Mouse (Mus musculus) embryonic facial prominence, embryonic 10.5 days (tissue): ENCODE measurements around the gene Efcab14. TPM values are rescaled to one million over a fixed set of nuclear protein-coding genes. Genes with fewer than 3 reads are reported as not detected.

Experiments
- DNase-seq: peaks from one replicate; pipeline ENCODE4 v3.0.0-alpha.2; 2017; ENCODE audit warnings: low spot score
- H3K27ac ChIP-seq: fragments of 300-500 bp; sonication (generic); replicated peaks from 2 replicates; pipeline ENCODE4 v1.5.1; 2016; ENCODE audit warnings: mild to moderate bottlenecking
- H3K27me3 ChIP-seq: fragments of 300-500 bp; sonication (generic); replicated peaks from 2 replicates; pipeline ENCODE4 v1.6.1; 2016; ENCODE audit warnings: low read depth, mild to moderate bottlenecking; ENCODE audit not compliant: poor library complexity, severe bottlenecking
- H3K36me3 ChIP-seq: fragments of 300-500 bp; sonication (generic); replicated peaks from 2 replicates; pipeline ENCODE4 v1.6.1; 2016; ENCODE audit warnings: mild to moderate bottlenecking, moderate library complexity
- H3K4me1 ChIP-seq: fragments of 300-500 bp; sonication (generic); 2 replicates; pipeline ENCODE4 v1.6.1; 2016
- H3K4me3 ChIP-seq: fragments of 300-500 bp; sonication (generic); 2 replicates; pipeline ENCODE4 v1.5.1; 2016; ENCODE audit warnings: mild to moderate bottlenecking, moderate library complexity
- H3K9me3 ChIP-seq: fragments of 300-500 bp; sonication (generic); 2 replicates; pipeline ENCODE4 v1.6.1; 2016; ENCODE audit warnings: mild to moderate bottlenecking
- WGBS: fragments of 180-500 bp; shearing (Covaris S2); methylation state at CpG from one replicate; pipeline ENCODE4 v1.1.7; 2016; 5-methylcytosine and 5-hydroxymethylcytosine counted together
- polyA plus RNA-seq: library from polyadenylated mRNA; unstranded; fragments of >200 nt; fragmentation: Nextera tagmentation; extraction: Ambion mirVana; gene quantifications from 2 replicates; pipeline ENCODE4 v1.2.1, GENCODE M21; 2016

The Efcab14 gene
- polyA plus RNA-seq = 33.5 and 34.2 TPM in 2 replicates

GRCm38 (mm10) chr4:115737551-115738041, at the start of gene Efcab14:
TSS of gene Efcab14 (plus strand) at chr4:115737744.
- under 1% methylated on average over 45 of the region's 45 CpGs for WGBS
- H3K27ac ChIP-seq = peak within 1 kb of the TSS; percentile 91

GRCm38 (mm10) chr4:115701468-115701867, 36.1 kb upstream of the Efcab14 start:
- WGBS = 73% methylated on average over 3 of the region's 3 CpGs
- no peaks in the 10 kb centered on the region for H3K36me3 ChIP-seq
- no peaks in the 10 kb centered on the region for H3K4me1 ChIP-seq
- H3K27ac ChIP-seq = no peak overlapping the region
- no peaks in the 10 kb centered on the region for H3K27me3 ChIP-seq
- H3K4me3 ChIP-seq = no peak overlapping the region
- no peak for DNase-seq
- no peaks in the 10 kb centered on the region for H3K9me3 ChIP-seq

More at GRCm38 (mm10) chr4:115737551-115738041, at the start of gene Efcab14:
- Histone ChIP-seq H3K4me1 (peaks cover 20% of the 10 kb centered on the region), H3K27me3 (peaks cover 8% of the 10 kb centered on the region; the same call in 1 of the 2 replicates), H3K4me3 (peak within 1 kb of the TSS; percentile 82), H3K9me3 (no peaks in the 10 kb centered on the region), H3K36me3 (peaks cover 27% of the 10 kb centered on the region)
- peak; percentile 100 for DNase-seq

GRCm38 (mm10) chr4:115703927-115704505, 33.5 kb upstream of the Efcab14 start:
- DNase-seq = no peak
- 79% methylated on average over 2 of the region's 2 CpGs for WGBS
- no peaks in the 10 kb centered on the region for H3K27me3 ChIP-seq
- H3K9me3 ChIP-seq = no peaks in the 10 kb centered on the region
- no peak overlapping the region for H3K4me3 ChIP-seq
- H3K27ac ChIP-seq = no peak overlapping the region
- H3K4me1 ChIP-seq = peaks cover under 1% of the 10 kb centered on the region
- no peaks in the 10 kb centered on the region for H3K36me3 ChIP-seq

GRCm38 (mm10) chr4:115708974-115709593, 28.5 kb upstream of the Efcab14 start:
- peak; percentile 45 for DNase-seq
- no peak overlapping the region for H3K27ac ChIP-seq
- H3K4me3 ChIP-seq = peak overlapping the region; percentile 21
- H3K27me3 ChIP-seq = no peaks in the 10 kb centered on the region
- 46% methylated on average over 13 of the region's 13 CpGs for WGBS
- H3K9me3 ChIP-seq = no peaks in the 10 kb centered on the region
- H3K36me3 ChIP-seq = no peaks in the 10 kb centered on the region
- peaks cover 14% of the 10 kb centered on the region for H3K4me1 ChIP-seq

GRCm38 (mm10) chr4:115709792-115710418, 27.6 kb upstream of the Efcab14 start:
- Histone ChIP-seq H3K27ac (peak overlapping the region; percentile 49; the same call in 1 of the 2 replicates), H3K4me3 (peak overlapping the region; percentile 38)

GRCm38 (mm10) chr4:115728721-115729120, 8.8 kb upstream of the Efcab14 start:
- no peaks in the 10 kb centered on the region for H3K9me3 ChIP-seq
- H3K27me3 ChIP-seq = no peaks in the 10 kb centered on the region
- H3K36me3 ChIP-seq = no peaks in the 10 kb centered on the region
- H3K27ac ChIP-seq = no peak overlapping the region
- no peak overlapping the region for H3K4me3 ChIP-seq
- H3K4me1 ChIP-seq = no peaks in the 10 kb centered on the region; the same call in 1 of the 2 replicates
- peak; percentile 79 for DNase-seq
- WGBS = 16% methylated on average over 5 of the region's 5 CpGs

More at GRCm38 (mm10) chr4:115709792-115710418, 27.6 kb upstream of the Efcab14 start:
- Histone ChIP-seq H3K27me3 (no peaks in the 10 kb centered on the region), H3K36me3 (no peaks in the 10 kb centered on the region), H3K4me1 (peaks cover 14% of the 10 kb centered on the region), H3K9me3 (no peaks in the 10 kb centered on the region)
- peak; percentile 89 for DNase-seq
- WGBS = 12% methylated on average over 13 of the region's 13 CpGs

- WGBS = 24% methylated on average over 7 of the region's 7 CpGs
- H3K36me3 ChIP-seq = no peaks in the 10 kb centered on the region
- H3K9me3 ChIP-seq = no peaks in the 10 kb centered on the region
These were observed 5.8 kb upstream of the Efcab14 start for GRCm38 (mm10) chr4:115731588-115732222.

GRCm38 (mm10) chr4:115732223-115732818, 5.2 kb upstream of the Efcab14 start:
- Histone ChIP-seq H3K36me3 (no peaks in the 10 kb centered on the region), H3K27me3 (peaks cover 8% of the 10 kb centered on the region; the same call in 1 of the 2 replicates), H3K9me3 (no peaks in the 10 kb centered on the region), H3K4me3 (no peak overlapping the region), H3K4me1 (no peaks in the 10 kb centered on the region; the same call in 1 of the 2 replicates), H3K27ac (no peak overlapping the region)
- 50% methylated on average over 3 of the region's 3 CpGs for WGBS
- no peak for DNase-seq

More at GRCm38 (mm10) chr4:115731588-115732222, 5.8 kb upstream of the Efcab14 start:
- H3K4me1 ChIP-seq = no peaks in the 10 kb centered on the region; the same call in 1 of the 2 replicates
- peaks cover 8% of the 10 kb centered on the region; the same call in 1 of the 2 replicates for H3K27me3 ChIP-seq
- H3K27ac ChIP-seq = no peak overlapping the region
- H3K4me3 ChIP-seq = no peak overlapping the region
- peak; percentile 82 for DNase-seq

GRCm38 (mm10) chr4:115733746-115734145, 3.8 kb upstream of the Efcab14 start:
- H3K27me3 ChIP-seq = peaks cover 8% of the 10 kb centered on the region; the same call in 1 of the 2 replicates
- no peak overlapping the region for H3K27ac ChIP-seq
- WGBS = 80% methylated on average over 5 of the region's 5 CpGs
- no peaks in the 10 kb centered on the region for H3K36me3 ChIP-seq
- H3K4me3 ChIP-seq = no peak overlapping the region
- H3K4me1 ChIP-seq = peaks cover 8% of the 10 kb centered on the region
- no peak for DNase-seq
- no peaks in the 10 kb centered on the region for H3K9me3 ChIP-seq

GRCm38 (mm10) chr4:115734867-115735266, 2.7 kb upstream of the Efcab14 start:
- H3K4me3 ChIP-seq = no peak overlapping the region
- DNase-seq = no peak
- WGBS = 69% methylated on average over 4 of the region's 4 CpGs
- peaks cover 1% of the 10 kb centered on the region for H3K36me3 ChIP-seq
- no peak overlapping the region for H3K27ac ChIP-seq
- H3K9me3 ChIP-seq = no peaks in the 10 kb centered on the region
- H3K4me1 ChIP-seq = peaks cover 19% of the 10 kb centered on the region
- peaks cover 8% of the 10 kb centered on the region; the same call in 1 of the 2 replicates for H3K27me3 ChIP-seq

GRCm38 (mm10) chr4:115738481-115738985, 989 bp downstream of the Efcab14 start:
- 47% methylated on average over 13 of the region's 13 CpGs for WGBS
- peaks cover 8% of the 10 kb centered on the region; the same call in 1 of the 2 replicates for H3K27me3 ChIP-seq
- DNase-seq = no peak
- H3K36me3 ChIP-seq = peaks cover 34% of the 10 kb centered on the region
- peak overlapping the region; percentile 82 for H3K4me3 ChIP-seq
- H3K9me3 ChIP-seq = no peaks in the 10 kb centered on the region
- peaks cover 21% of the 10 kb centered on the region for H3K4me1 ChIP-seq
- peak overlapping the region; percentile 91; the same call in 1 of the 2 replicates for H3K27ac ChIP-seq
